Mouse (Mus musculus) embryo, embryonic 11.5 days (tissue): ENCODE measurements around the gene Gm42417.

ENCODE experiments used
- DNase-seq: peaks from one replicate; pipeline ENCODE4 v3.0.0-alpha.2; 2012; ENCODE audit warnings: low read depth, low spot score

The Gm42417 gene

DNA sequence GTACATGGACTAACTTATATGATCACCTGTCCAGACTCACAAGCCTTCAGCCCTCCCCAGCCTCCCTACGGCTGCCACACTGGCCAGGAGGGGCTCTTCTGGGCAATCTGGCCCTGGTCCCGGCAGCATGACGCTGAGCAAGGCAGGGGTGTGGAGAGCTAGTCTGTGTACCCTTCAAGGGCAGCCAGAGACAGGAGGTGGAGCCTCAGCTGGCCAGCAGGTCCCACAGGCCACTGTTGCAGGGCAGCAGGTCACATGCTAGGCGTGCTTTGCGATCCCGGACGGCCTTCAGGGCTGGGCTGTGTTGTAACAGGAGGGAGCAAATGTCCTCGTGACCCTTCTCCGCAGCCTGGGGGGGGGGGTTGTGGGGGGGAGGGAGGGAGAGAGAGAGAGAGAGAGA, at the start of gene Gm42417:
Gene Gm42417 (minus strand): TSS at position 244 of the 400 bp plus-strand sequence.
- no peak for DNase-seq

DNA sequence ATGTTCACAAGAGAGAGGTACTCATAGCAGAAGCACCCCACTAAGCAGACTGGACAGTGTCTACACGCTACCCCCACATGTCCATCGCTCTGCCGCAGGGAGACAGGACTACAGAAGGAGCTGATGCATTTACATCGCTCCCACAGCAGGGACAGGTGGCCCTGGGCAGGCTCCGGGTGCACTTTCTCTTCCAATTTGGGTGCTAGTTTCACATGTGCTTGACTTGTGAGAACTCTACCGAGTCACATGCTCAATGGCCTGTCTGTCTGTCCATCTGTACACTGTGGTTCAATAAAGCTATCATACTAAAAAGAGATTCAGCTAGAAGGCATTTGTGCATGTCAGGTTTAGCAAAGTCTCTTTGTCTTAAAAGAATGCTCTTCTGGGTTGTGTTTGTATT, 48.6 kb upstream of the Gm42417 start:
- DNase-seq, result no peak

DNA sequence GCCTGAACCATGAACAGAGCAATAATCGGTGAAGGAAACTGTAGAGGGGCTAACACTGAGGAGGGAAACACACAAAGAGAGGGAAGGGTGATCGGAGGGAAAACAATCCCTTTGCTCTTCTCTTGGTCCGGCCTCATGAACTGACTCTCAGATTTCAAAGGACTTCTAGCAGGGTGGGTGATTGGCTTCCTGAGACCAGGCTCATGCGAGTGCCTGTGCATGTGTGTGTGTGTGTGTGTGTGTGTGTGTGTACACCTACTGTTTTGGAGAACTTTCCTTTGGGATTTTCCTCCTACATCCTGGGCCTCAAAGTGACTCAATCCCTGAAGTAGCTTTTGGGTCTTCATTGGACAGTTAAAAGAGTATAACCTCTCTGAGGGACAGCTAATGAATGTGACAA, 47.1 kb upstream of the Gm42417 start:
- no peak for DNase-seq

- no peak for DNase-seq
These were observed 44.3 kb upstream of the Gm42417 start for GRCm38 (mm10) chr1:36583408-36584116.

- DNase-seq, result no peak
These were observed 43.0 kb upstream of the Gm42417 start for GRCm38 (mm10) chr1:36582211-36582610.

DNA sequence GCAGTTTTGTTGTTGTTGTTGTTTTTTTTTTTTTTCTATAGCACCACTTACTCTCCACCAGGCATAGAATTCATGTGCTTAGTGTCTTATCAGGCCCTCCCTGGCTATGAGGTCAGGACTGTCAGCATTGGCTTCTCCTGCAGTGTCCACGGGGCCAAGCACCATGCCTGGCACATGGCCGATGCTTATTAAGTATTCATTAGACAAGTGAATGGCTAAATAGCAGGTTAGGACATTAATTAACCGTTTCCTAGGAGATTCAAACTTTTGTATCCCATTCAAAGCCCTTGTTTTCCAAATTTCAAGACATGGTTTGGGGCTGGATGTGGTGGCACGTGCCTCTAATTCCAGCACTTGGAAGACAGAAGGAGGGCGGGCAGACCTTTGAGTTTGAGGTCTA, 42.0 kb upstream of the Gm42417 start:
- no peak for DNase-seq

- peak; percentile 57 for DNase-seq
These were observed 41.4 kb upstream of the Gm42417 start for GRCm38 (mm10) chr1:36580384-36581207.

DNA sequence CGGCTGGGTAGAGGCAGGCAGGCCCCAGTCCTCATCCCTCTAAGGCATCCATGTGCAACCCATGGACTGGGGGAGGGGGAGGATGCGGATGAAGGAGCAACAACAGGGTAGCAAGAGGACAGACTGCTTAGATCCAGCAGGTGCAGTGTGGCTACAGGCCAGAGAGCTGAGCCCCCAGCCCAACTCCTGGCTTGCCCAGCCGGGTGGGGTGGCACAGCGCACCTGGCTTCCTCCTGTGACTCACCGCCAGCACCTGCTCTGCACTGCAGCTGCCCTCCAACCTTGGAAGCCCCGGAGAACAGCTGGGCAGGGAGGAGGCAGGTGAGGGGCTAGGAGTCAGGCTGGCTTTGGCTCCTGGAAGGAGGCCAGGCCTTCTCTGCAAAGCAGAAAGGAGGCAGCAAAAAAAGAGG, 40.8 kb upstream of the Gm42417 start:
- DNase-seq, result no peak

DNA sequence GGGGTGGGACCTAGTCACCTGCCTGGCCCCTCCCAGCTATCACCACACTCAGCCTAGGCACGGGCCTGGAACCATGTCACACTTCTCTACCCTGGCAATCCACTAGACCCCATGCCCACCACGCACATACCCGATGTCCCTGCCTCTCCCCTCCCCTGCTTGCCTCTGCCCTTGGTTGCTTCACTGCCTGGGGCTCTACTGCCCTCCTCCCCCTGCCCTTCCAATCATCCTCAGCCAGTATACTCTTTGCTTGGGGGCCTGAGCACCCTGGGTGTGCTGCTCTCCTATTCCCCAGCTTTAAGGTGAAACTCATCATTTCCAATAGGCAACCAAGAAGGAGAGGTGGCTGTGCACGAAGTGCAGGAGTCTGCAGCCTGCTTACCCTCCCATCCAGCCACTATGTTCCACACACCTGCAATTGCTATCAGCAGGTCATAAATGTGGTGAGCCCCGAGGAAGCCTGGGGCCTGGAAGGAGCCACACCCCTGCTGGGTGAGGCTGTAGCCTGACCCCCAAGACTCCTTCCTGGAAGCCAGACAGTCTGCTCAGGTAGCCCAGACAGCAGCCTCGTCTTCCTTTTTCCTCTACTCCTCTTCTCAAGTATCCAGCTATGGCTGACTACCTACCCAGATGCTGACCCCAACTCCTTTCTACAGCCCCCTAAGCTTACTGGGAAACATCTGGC, 37.9 kb upstream of the Gm42417 start:
- DNase-seq, result no peak

- DNase-seq, result no peak
These were observed 36.1 kb upstream of the Gm42417 start for GRCm38 (mm10) chr1:36575347-36575746.

GRCm38 (mm10) chr1:36574196-36574955, 35.1 kb upstream of the Gm42417 start:
- no peak for DNase-seq

DNA sequence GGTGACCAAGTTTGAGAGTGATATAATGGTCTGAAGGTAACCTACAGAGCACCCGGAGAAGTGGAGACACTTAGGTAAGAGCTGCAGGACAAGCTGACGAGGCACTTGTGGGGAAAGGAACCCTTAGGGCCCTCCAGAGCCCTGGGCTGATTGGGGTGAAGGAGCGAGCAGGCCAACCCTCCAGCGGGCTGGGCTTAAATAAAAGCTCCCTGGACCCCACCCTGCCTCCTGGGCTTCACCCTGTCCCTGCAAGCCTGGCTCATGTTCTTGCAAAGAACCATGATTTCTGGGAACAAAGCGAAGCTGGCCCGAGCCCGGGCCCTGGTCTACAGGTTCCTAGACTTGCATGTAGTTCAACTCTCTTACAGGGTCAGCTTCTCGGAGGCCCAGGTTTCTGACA, 34.3 kb upstream of the Gm42417 start:
- no peak for DNase-seq

- no peak for DNase-seq
These were observed 33.5 kb upstream of the Gm42417 start for GRCm38 (mm10) chr1:36572709-36573108.

- DNase-seq, result no peak
These were observed 33.0 kb upstream of the Gm42417 start for GRCm38 (mm10) chr1:36572140-36572700.

DNA sequence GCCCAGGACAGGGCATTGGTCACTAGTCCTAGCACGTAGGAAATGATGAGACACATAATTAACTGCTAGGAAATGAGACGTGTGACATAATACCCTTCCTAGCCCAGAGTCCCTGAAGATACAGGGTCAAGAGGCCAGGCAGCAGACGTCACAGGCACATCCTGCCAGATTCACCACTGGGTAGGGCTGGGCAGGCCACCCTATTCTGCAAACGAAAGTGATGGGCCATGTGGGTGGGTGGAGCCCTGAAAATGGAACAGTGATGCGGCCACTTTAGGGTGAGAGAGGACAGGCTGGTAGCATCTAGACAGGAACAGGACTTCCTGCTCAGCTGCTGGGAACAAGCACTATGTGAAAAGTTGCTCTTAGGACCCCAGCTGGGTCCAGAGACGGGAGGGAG, 32.4 kb upstream of the Gm42417 start:
- no peak for DNase-seq

- no peak for DNase-seq
These were observed 31.1 kb upstream of the Gm42417 start for GRCm38 (mm10) chr1:36570320-36570719.

GRCm38 (mm10) chr1:36569694-36570276, 30.6 kb upstream of the Gm42417 start:
- no peak for DNase-seq

DNA sequence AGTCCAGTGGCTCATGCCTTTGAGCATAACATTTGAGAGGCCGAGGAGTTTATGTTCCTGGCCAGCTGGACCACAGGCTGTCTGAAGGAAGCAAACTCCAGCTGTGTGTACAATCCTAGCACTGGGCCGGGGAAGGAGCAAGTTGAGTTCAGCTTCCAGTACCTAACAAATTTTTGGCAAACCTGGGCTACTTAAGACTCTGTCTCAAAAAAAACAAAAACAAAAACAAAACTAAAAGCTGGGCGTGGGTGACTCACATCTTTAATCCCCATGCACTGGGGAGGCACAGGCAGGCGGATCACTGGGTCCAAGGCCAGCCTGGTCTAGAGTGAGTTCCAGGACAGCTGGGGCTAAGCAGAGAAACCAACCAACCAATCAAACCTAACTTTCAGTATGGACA, 29.5 kb upstream of the Gm42417 start:
- DNase-seq, result no peak

DNA sequence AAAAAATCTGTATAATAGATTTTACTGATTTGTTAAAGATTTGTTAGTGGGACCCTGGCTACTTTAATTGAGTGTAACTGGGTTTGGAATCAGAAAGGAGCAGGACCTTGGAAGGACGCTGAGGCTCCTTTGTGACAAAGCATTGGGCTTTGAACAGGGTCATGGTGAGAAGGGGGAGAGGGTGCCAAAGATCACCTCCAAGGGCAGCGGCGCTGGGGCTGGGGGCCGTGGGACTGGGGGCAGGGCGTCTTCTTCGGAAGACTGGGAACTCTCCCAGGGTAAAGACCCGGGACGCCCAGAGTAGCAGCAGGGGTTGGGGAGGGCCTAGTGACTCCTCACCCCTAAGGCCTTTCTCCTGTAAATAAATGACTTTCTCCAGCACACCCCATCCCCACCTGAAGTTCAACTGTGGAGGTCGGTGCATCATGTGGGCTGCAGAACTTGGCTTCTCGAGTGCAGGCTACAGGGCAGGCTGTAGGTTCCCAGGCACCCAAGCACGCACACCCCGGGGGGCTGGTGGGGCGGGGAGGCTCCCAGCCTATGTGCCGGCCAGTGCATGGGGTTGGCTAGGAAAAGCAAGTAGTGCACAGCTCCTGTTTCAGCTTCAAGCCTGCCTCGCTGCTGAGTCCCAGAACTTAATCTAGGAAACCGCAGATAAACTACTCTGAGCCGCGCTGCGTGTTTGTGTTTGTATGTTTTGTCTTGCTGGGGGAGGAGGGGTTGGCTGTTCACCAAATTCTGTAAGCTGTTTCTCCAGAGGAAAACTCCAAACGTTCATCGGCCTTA, 28.8 kb upstream of the Gm42417 start:
- DNase-seq, result no peak

- DNase-seq, result no peak
These were observed 27.2 kb upstream of the Gm42417 start for GRCm38 (mm10) chr1:36566425-36566824.
